Mouse (Mus musculus) myocyte (in vitro differentiated cells): ENCODE measurements at regions not wholly inside any gene's neighbourhood (a gene's known extent, or its start where the extent isn't known, plus 50 kb on each side); places are given as distances from the start of the nearest gene placed in this dataset.

Experiments
- MYOD1 ChIP-seq, 3 experiments: IDR thresholded peaks; one replicate each; pipeline ENCODE4 v1.6.1; 2011; ENCODE audit warnings: control low read depth in 2 of 3, low read depth in 2 of 3, mild to moderate bottlenecking in 2 of 3, moderate library complexity in 1 of 3; ENCODE audit not compliant: insufficient read length in 2 of 3, control insufficient read depth in 1 of 3
- MYOG ChIP-seq, 3 experiments: IDR thresholded peaks; one replicate each; pipeline ENCODE4 v1.6.1; 2011; ENCODE audit warnings: control low read depth in 2 of 3, low read depth in 2 of 3, mild to moderate bottlenecking in 2 of 3; ENCODE audit not compliant: insufficient read length in 2 of 3, control insufficient read depth in 1 of 3, insufficient read depth in 1 of 3
- POLR2A ChIP-seq: IDR thresholded peaks from one replicate; pipeline ENCODE4 v1.6.1; 2011; ENCODE audit warnings: low read depth, mild to moderate bottlenecking, control low read depth, moderate library complexity; ENCODE audit not compliant: insufficient read length
- POLR2AphosphoS2 ChIP-seq: IDR thresholded peaks from one replicate; pipeline ENCODE4 v1.6.1; 2011; ENCODE audit warnings: low read depth, control low read depth; ENCODE audit not compliant: insufficient read length
- REST ChIP-seq: IDR thresholded peaks from one replicate; pipeline ENCODE4 v1.6.1; 2011; ENCODE audit warnings: mild to moderate bottlenecking, control low read depth, moderate library complexity; ENCODE audit not compliant: insufficient read depth, insufficient read length
- TCF12 ChIP-seq: IDR thresholded peaks from one replicate; pipeline ENCODE4 v1.6.1; 2011; ENCODE audit warnings: mild to moderate bottlenecking, control low read depth; ENCODE audit not compliant: poor library complexity, insufficient read depth, severe bottlenecking
- TCF3 ChIP-seq: IDR thresholded peaks from one replicate; pipeline ENCODE4 v1.6.1; 2011; ENCODE audit warnings: low read depth, control low read depth; ENCODE audit not compliant: insufficient read length
- USF1 ChIP-seq: IDR thresholded peaks from one replicate; pipeline ENCODE4 v1.6.1; 2011; ENCODE audit warnings: low read depth, mild to moderate bottlenecking, control low read depth, moderate library complexity

DNA sequence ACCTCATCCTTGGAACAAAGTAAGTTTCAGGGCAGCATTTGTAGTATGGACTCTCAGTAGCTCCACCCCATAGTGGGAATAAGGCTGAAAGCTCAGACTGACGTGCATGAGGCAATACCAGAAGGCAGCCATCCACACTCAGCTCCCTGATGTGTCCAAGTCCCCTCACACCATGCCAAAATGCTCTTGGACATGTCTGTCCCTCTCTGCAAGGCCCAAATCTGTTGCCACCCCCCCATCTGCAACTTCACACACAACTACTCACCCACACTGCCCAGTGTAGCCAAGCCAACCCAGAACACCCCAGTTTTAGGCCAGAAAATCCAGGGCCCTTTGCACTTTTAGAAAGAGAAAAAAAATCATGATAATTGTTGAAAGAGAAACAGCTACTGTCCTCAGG lies 498.1 kb upstream of the Kdm8 start:
- TF ChIP-seq USF1 (no peak), POLR2A (no peak), MYOG (IDR thresholded peaks at IDR 0.05; ENCODE audit: control insufficient read depth in 1 of 3, insufficient read depth in 1 of 3, insufficient read length in 2 of 3, low read depth in 2 of 3) (no peak), REST (no peak), TCF12 (no peak), TCF3 (no peak), POLR2AphosphoS2 (no peak), MYOD1 (IDR thresholded peaks at IDR 0.05; ENCODE audit: control insufficient read depth in 1 of 3, insufficient read length in 2 of 3, low read depth in 2 of 3) (no peak)
